Mouse (Mus musculus) embryonic fibroblast, embryonic 13.5 days (primary cell): ENCODE data around the gene Hoxc13. TPM values are rescaled to one million over a fixed set of nuclear protein-coding genes. Genes with fewer than 3 reads are reported as not detected.

Source experiments
- H3K27ac ChIP-seq: 2 replicates; pipeline ENCODE4 v1.5.1; 2012; ENCODE audit warnings: low read length, control low read depth, inconsistent platforms; ENCODE audit not compliant: insufficient read depth
- H3K4me1 ChIP-seq: 2 replicates; pipeline ENCODE4 v1.6.1; 2011; ENCODE audit warnings: low read length; ENCODE audit not compliant: control insufficient read depth, insufficient read depth
- H3K4me3 ChIP-seq: 2 replicates; pipeline ENCODE4 v1.5.1; 2011; ENCODE audit warnings: mild to moderate bottlenecking, control low read depth, low read length; ENCODE audit not compliant: insufficient read depth
- CTCF ChIP-seq: IDR thresholded peaks from 2 replicates; pipeline ENCODE4 v1.5.1; 2011; ENCODE audit warnings: mild to moderate bottlenecking, control low read depth, low read length, moderate library complexity, borderline replicate concordance; ENCODE audit not compliant: insufficient read depth
- POLR2A ChIP-seq: IDR thresholded peaks from 2 replicates; pipeline ENCODE4 v1.6.1; 2011; ENCODE audit warnings: low read depth, mild to moderate bottlenecking, control low read depth, low read length, moderate library complexity
- polyA plus RNA-seq: library from polyadenylated mRNA; stranded (reverse); fragments of >200 nt; gene quantifications from 2 replicates; pipeline ENCODE4 v1.2.4, GENCODE M21; 2011; ENCODE audit warnings: low read depth; ENCODE audit not compliant: missing spikeins, insufficient read length

The Hoxc13 gene
- polyA plus RNA-seq, 1 experiment: 0.21 TPM

GRCm38 (mm10) chr15:102919336-102920180, 1.3 kb upstream of the Hoxc13 start:
- H3K27ac ChIP-seq: no peak overlapping the region
- TF ChIP-seq CTCF (no peak), POLR2A (no peak)
- no peaks in the 10 kb centered on the region for H3K4me1 ChIP-seq
- H3K4me3 ChIP-seq: no peak overlapping the region; the same call in 1 of the 2 replicates

GRCm38 (mm10) chr15:102920619-102921018, 284 bp upstream of the Hoxc13 start:
- Histone ChIP-seq H3K27ac (no peak overlapping the region), H3K4me3 (no peak overlapping the region), H3K4me1 (no peaks in the 10 kb centered on the region)
- TF ChIP-seq CTCF (no peak), POLR2A (no peak)

- Histone ChIP-seq H3K4me3 (no peak overlapping the region), H3K4me1 (no peaks in the 10 kb centered on the region), H3K27ac (no peak overlapping the region)
- TF ChIP-seq CTCF (no peak), POLR2A (no peak)
Observed at GRCm38 (mm10) chr15:102922012-102922362, 1.1 kb downstream of the Hoxc13 start.

GRCm38 (mm10) chr15:102922636-102923500, 2.0 kb downstream of the Hoxc13 start:
- Histone ChIP-seq H3K27ac (no peak overlapping the region), H3K4me1 (no peaks in the 10 kb centered on the region), H3K4me3 (no peak overlapping the region)
- TF ChIP-seq POLR2A (no peak), CTCF (no peak)

- Histone ChIP-seq H3K4me3 (no peak overlapping the region), H3K4me1 (no peaks in the 10 kb centered on the region), H3K27ac (no peak overlapping the region)
- no peak for TF ChIP-seq CTCF
- TF ChIP-seq POLR2A: no peak
Observed at GRCm38 (mm10) chr15:102927032-102927645, 6.2 kb downstream of the Hoxc13 start.

- no peaks in the 10 kb centered on the region for H3K4me1 ChIP-seq
- TF ChIP-seq POLR2A (no peak), CTCF (no peak)
- H3K27ac ChIP-seq: no peak overlapping the region
- no peak overlapping the region for H3K4me3 ChIP-seq
Observed at GRCm38 (mm10) chr15:102931706-102932358, 10.9 kb downstream of the Hoxc13 start.

- Histone ChIP-seq H3K4me1 (no peaks in the 10 kb centered on the region), H3K4me3 (no peak overlapping the region), H3K27ac (no peak overlapping the region)
- TF ChIP-seq POLR2A (no peak), CTCF (no peak)
Observed at GRCm38 (mm10) chr15:102934438-102934837, 13.5 kb downstream of the Hoxc13 start.

- Histone ChIP-seq H3K27ac (no peak overlapping the region), H3K4me3 (0 out of 2 replicates have a peak overlapping the region, but pooled peaks have one; percentile 2), H3K4me1 (no peaks in the 10 kb centered on the region)
- TF ChIP-seq CTCF (no peak), POLR2A (no peak)
Observed at GRCm38 (mm10) chr15:102934897-102935296, 14.0 kb downstream of the Hoxc13 start.

- Histone ChIP-seq H3K27ac (no peak within 1 kb of the TSS), H3K4me3 (no peak within 1 kb of the TSS), H3K4me1 (no peaks in the 10 kb centered on the region)
- TF ChIP-seq POLR2A (no peak), CTCF (no peak)
Observed at GRCm38 (mm10) chr15:102936279-102936972, 15.5 kb downstream of the Hoxc13 start, which contains the start of gene Hoxc12. TSS of gene Hoxc12 (plus strand) at chr15:102936757.
